Mouse (Mus musculus) heart, postnatal 0 days (tissue): Measurements from ENCODE around the gene Col25a1.

Experiments
- CTCF ChIP-seq: IDR thresholded peaks from 2 replicates; pipeline ENCODE4 v1.5.1; 2016; ENCODE audit warnings: antibody characterized with exemption, control low read depth, low read depth
- EP300 ChIP-seq: IDR thresholded peaks from 2 replicates; pipeline ENCODE4 v1.6.1; 2016; ENCODE audit warnings: antibody characterized with exemption, low read depth

DNA sequence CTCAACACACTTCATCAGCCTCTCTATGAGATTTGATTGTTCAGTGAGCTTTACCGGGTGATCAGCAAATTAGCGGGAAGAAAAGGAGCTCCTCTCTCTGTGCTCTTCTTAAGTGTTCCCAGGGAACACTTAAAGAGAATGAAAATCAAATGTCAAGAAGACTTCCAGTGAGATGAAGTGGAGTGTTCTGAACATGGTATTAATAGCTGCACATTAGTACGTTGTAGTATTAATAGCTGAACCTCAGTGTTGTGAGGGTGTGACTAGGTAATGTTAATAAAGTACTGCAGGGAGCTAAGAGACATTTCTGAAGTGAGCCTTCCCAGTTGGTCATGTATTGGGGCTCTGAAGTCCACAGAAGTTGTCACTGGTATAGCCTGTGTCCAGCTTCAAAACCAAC lies 139.2 kb downstream of the Col25a1 start:
- TF ChIP-seq CTCF (no peak), EP300 (no peak)
